Mouse (Mus musculus): ENCODE measurements at regions not wholly inside any gene's neighbourhood (a gene's known extent, or its start where the extent isn't known, plus 50 kb on each side); places are given as distances from the start of the nearest gene placed in this dataset.

GRCm38 (mm10) chr6:140222534-140223324 is 181.5 kb upstream of the Plcz1 start:
- DNase-seq (ENCODE audit: low spot score): no peak
- ATAC-seq (ENCODE audit: extremely low read depth, insufficient number of reproducible peaks, low FRiP score, poor library complexity, severe bottlenecking): no peak

GRCm38 (mm10) chr6:140221653-140222272 is 180.5 kb upstream of the Plcz1 start:
- Histone ChIP-seq H3K36me3 (replicated peaks) (no peaks in the 10 kb centered on the region), H3K4me3 (ENCODE audit: low read depth, low read length) (no peak overlapping the region), H3K27me3 (ENCODE audit: insufficient read depth, low read length) (no peaks in the 10 kb centered on the region), H3K4me1 (ENCODE audit: insufficient read depth, low read depth, low read length) (no peaks in the 10 kb centered on the region), H3K9me3 (replicated peaks) (peaks cover 33% of the 10 kb centered on the region)
- DNase-seq (ENCODE audit: low spot score): no peak
- ATAC-seq (ENCODE audit: extremely low read depth, insufficient number of reproducible peaks, low FRiP score, poor library complexity, severe bottlenecking): no peak
- TF ChIP-seq TAL1 (conservative IDR thresholded peaks at IDR 0.05; ENCODE audit: low read depth, low read length): no peak
- TF ChIP-seq CTCF (IDR thresholded peaks at IDR 0.05; ENCODE audit: low read depth, low read length): no peak
- no peak for TF ChIP-seq GATA1 (IDR thresholded peaks at IDR 0.05; ENCODE audit: borderline replicate concordance, low read length)
- TF ChIP-seq GATA2 (IDR thresholded peaks at IDR 0.05; ENCODE audit: borderline replicate concordance, low read depth, low read length): no peak
- no peak for TF ChIP-seq POLR2AphosphoS5 (IDR thresholded peaks at IDR 0.05; ENCODE audit: insufficient replicate concordance, low read depth, low read length)

More at GRCm38 (mm10) chr6:140222534-140223324, 181.5 kb upstream of the Plcz1 start:
- Histone ChIP-seq H3K9me3 (replicated peaks) (peaks cover 32% of the 10 kb centered on the region), H3K36me3 (replicated peaks) (no peaks in the 10 kb centered on the region), H3K27me3 (ENCODE audit: insufficient read depth, low read length) (no peaks in the 10 kb centered on the region), H3K4me3 (ENCODE audit: low read depth, low read length) (no peak overlapping the region), H3K4me1 (ENCODE audit: insufficient read depth, low read depth, low read length) (no peaks in the 10 kb centered on the region)
- TF ChIP-seq GATA2 (IDR thresholded peaks at IDR 0.05; ENCODE audit: borderline replicate concordance, low read depth, low read length) (no peak), CTCF (IDR thresholded peaks at IDR 0.05; ENCODE audit: low read depth, low read length) (no peak), TAL1 (conservative IDR thresholded peaks at IDR 0.05; ENCODE audit: low read depth, low read length) (no peak), GATA1 (IDR thresholded peaks at IDR 0.05; ENCODE audit: borderline replicate concordance, low read length) (no peak), POLR2AphosphoS5 (IDR thresholded peaks at IDR 0.05; ENCODE audit: insufficient replicate concordance, low read depth, low read length) (no peak)

- Histone ChIP-seq H3K4me1 (ENCODE audit: insufficient read depth, low read depth, low read length) (no peaks in the 10 kb centered on the region), H3K27me3 (ENCODE audit: insufficient read depth, low read length) (no peaks in the 10 kb centered on the region), H3K36me3 (replicated peaks) (no peaks in the 10 kb centered on the region), H3K4me3 (ENCODE audit: low read depth, low read length) (no peak overlapping the region), H3K9me3 (replicated peaks) (peaks cover 41% of the 10 kb centered on the region)
- DNase-seq (ENCODE audit: low spot score) (no peak), ATAC-seq (ENCODE audit: extremely low read depth, insufficient number of reproducible peaks, low FRiP score, poor library complexity, severe bottlenecking) (no peak)
- no peak for TF ChIP-seq TAL1 (conservative IDR thresholded peaks at IDR 0.05; ENCODE audit: low read depth, low read length)
- TF ChIP-seq CTCF (IDR thresholded peaks at IDR 0.05; ENCODE audit: low read depth, low read length): no peak
- TF ChIP-seq POLR2AphosphoS5 (IDR thresholded peaks at IDR 0.05; ENCODE audit: insufficient replicate concordance, low read depth, low read length): no peak
- no peak for TF ChIP-seq GATA1 (IDR thresholded peaks at IDR 0.05; ENCODE audit: borderline replicate concordance, low read length)
- no peak for TF ChIP-seq GATA2 (IDR thresholded peaks at IDR 0.05; ENCODE audit: borderline replicate concordance, low read depth, low read length)
Measured at GRCm38 (mm10) chr6:140218789-140219188, 177.5 kb upstream of the Plcz1 start.

- DNase-seq (ENCODE audit: low spot score): no peak
- Histone ChIP-seq H3K4me1 (ENCODE audit: insufficient read depth, low read depth, low read length) (no peaks in the 10 kb centered on the region), H3K27me3 (ENCODE audit: insufficient read depth, low read length) (no peaks in the 10 kb centered on the region), H3K36me3 (replicated peaks) (no peaks in the 10 kb centered on the region), H3K9me3 (replicated peaks) (peaks cover 52% of the 10 kb centered on the region), H3K4me3 (ENCODE audit: low read depth, low read length) (no peak overlapping the region)
- TF ChIP-seq GATA2 (IDR thresholded peaks at IDR 0.05; ENCODE audit: borderline replicate concordance, low read depth, low read length) (no peak), CTCF (IDR thresholded peaks at IDR 0.05; ENCODE audit: low read depth, low read length) (no peak), GATA1 (IDR thresholded peaks at IDR 0.05; ENCODE audit: borderline replicate concordance, low read length) (no peak), POLR2AphosphoS5 (IDR thresholded peaks at IDR 0.05; ENCODE audit: insufficient replicate concordance, low read depth, low read length) (no peak), TAL1 (conservative IDR thresholded peaks at IDR 0.05; ENCODE audit: low read depth, low read length) (no peak)
- no peak for ATAC-seq (ENCODE audit: extremely low read depth, insufficient number of reproducible peaks, low FRiP score, poor library complexity, severe bottlenecking)
Measured at GRCm38 (mm10) chr6:140212403-140212802, 171.1 kb upstream of the Plcz1 start.

- no peak for TF ChIP-seq GATA2 (IDR thresholded peaks at IDR 0.05; ENCODE audit: borderline replicate concordance, low read depth, low read length)
- no peak for TF ChIP-seq TAL1 (conservative IDR thresholded peaks at IDR 0.05; ENCODE audit: low read depth, low read length)
- no peak for TF ChIP-seq CTCF (IDR thresholded peaks at IDR 0.05; ENCODE audit: low read depth, low read length)
- no peak for TF ChIP-seq GATA1 (IDR thresholded peaks at IDR 0.05; ENCODE audit: borderline replicate concordance, low read length)
- TF ChIP-seq POLR2AphosphoS5 (IDR thresholded peaks at IDR 0.05; ENCODE audit: insufficient replicate concordance, low read depth, low read length): no peak
- H3K4me1 ChIP-seq (ENCODE audit: insufficient read depth, low read depth, low read length): no peaks in the 10 kb centered on the region
- DNase-seq (ENCODE audit: low spot score) (no peak), ATAC-seq (ENCODE audit: extremely low read depth, insufficient number of reproducible peaks, low FRiP score, poor library complexity, severe bottlenecking) (no peak)
- H3K9me3 ChIP-seq (replicated peaks): peaks cover 56% of the 10 kb centered on the region
- H3K27me3 ChIP-seq (ENCODE audit: insufficient read depth, low read length): no peaks in the 10 kb centered on the region
- H3K36me3 ChIP-seq (replicated peaks): no peaks in the 10 kb centered on the region
- H3K4me3 ChIP-seq (ENCODE audit: low read depth, low read length): no peak overlapping the region
Measured at GRCm38 (mm10) chr6:140210141-140210540, 168.9 kb upstream of the Plcz1 start.

GRCm38 (mm10) chr6:140209083-140209482 is 167.8 kb upstream of the Plcz1 start:
- ATAC-seq (ENCODE audit: extremely low read depth, insufficient number of reproducible peaks, low FRiP score, poor library complexity, severe bottlenecking): no peak
- TF ChIP-seq GATA1 (IDR thresholded peaks at IDR 0.05; ENCODE audit: borderline replicate concordance, low read length) (no peak), TAL1 (conservative IDR thresholded peaks at IDR 0.05; ENCODE audit: low read depth, low read length) (no peak), GATA2 (IDR thresholded peaks at IDR 0.05; ENCODE audit: borderline replicate concordance, low read depth, low read length) (no peak)
- no peaks in the 10 kb centered on the region for H3K27me3 ChIP-seq (ENCODE audit: insufficient read depth, low read length)
- peaks cover 49% of the 10 kb centered on the region for H3K9me3 ChIP-seq (replicated peaks)
- DNase-seq (ENCODE audit: low spot score): no peak
- no peaks in the 10 kb centered on the region for H3K36me3 ChIP-seq (replicated peaks)
- H3K4me1 ChIP-seq (ENCODE audit: insufficient read depth, low read depth, low read length): no peaks in the 10 kb centered on the region
- no peak overlapping the region; the same call in 1 of the 2 replicates for H3K4me3 ChIP-seq (ENCODE audit: low read depth, low read length)

All from G1E (cell line).